Mouse (Mus musculus) frontal cortex, postnatal 25 days (tissue): ENCODE measurements around the gene Arhgef16.

Experiments used
- DNase-seq, 2 experiments: peaks; one replicate each; pipeline ENCODE4 v3.0.0; 2022; ENCODE audit warnings: low spot score in 2 of 2

The Arhgef16 gene

DNA sequence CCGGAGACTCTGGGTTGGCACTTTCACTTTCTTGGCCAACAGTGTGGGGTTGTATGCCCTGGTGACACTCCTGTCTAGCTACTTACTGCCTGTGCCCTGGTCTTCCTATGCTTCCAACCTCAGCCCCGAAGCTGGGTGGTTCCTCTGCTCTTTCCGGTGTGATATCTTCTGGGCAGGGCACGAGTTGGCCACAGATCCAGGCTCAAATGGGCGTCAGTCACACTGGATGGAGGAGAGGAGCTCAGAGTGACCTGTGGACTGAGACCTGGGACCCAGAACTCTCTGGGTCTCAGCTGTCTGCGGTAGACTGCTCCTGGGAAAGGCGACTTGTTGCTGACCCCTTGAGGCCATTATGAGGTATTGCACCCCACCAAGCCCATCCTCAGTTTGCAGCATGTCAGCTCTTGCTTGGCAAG is at the start of gene Arhgef16:
Gene Arhgef16 (minus strand): TSS at position 211 of the 416 bp plus-strand sequence.
- DNase-seq = peak in 1 of 2 experiments; percentile 21

DNA sequence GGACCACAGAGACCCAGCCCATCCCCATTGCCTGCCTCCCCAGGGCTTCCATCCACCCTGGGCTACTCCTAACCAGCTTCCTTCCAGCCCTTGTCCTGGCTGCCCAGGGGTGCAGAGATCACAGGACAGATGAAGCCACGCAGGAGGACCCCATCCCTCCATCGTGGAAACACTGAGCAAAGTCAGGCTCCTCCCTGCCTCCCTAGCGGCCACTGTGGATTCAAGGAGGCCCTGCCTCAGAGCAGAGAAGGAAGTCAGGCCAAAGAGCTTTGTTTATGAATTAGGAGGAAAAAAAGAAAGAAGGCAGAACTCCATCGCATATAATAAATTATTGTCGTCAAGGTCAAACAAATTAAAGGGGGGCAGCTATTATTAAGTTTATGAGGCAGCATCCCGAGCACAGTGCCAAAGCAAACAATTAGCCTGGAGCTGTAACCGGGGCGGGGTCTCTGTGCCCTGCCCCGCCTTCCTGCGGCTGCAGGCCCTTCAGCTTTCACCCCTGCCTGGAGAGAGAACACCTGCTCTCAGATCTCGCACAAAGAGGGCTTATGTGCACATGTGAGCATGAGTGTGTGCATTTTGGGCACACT is 46.8 kb upstream of the Arhgef16 start:
- DNase-seq = no peak

DNA sequence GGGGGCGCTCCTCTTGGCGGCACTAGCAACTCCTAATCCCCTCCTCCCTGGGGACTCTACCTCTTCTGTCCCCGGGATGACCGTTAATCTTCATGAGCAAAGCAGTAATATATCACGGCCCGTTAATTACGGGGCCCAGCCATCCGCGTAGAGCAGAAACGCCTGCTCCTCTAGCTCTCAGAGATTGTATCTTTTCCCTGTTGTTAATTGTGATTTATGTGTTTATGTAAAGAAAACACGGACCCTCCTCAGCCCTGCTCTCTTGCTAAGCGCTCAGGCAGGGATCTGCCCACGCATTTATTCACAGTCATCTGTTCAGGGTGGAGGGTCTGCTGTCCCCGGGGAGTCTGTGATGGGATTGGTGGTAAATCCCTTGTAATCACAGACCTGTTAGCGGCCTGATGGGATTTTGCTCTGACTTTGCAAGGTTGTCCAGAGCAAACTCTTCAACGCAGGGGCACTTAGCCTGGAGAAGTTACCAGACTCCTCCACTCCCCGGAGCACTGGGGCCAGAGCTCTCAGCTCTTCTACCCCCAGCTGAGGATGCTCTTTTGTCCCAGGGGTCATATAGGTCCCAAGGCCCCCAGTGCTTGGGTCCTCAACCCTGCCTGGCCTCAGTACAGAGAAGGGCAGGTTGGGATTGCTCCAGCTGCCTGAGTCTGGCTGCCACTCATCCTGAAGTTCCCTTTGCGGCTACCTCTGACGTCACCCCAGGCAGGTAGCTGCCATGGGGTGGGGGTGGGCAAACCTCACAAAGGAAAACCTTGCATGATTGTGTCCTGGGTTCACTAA is 45.5 kb upstream of the Arhgef16 start:
- DNase-seq = no peak

DNA sequence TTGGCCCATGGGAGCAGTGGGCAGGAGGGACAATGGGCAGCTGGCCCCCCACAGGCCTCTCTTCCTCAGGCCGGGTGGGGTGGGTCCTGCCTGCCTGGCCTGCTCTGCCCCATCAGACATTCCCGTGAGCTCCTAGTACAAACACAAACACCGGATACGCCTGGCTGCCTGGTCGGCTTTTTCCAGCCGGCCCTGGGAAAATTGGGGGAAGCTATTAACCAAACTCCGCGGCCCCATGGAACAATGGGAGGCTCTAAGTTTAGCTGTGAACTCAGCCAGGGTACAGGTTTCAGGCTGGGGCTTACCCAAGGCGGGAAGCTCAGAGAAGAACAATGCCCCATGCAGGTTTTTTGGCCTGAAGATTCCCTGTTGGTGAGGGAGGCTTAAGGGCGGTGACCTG is 35.2 kb upstream of the Arhgef16 start:
- DNase-seq = no peak

DNA sequence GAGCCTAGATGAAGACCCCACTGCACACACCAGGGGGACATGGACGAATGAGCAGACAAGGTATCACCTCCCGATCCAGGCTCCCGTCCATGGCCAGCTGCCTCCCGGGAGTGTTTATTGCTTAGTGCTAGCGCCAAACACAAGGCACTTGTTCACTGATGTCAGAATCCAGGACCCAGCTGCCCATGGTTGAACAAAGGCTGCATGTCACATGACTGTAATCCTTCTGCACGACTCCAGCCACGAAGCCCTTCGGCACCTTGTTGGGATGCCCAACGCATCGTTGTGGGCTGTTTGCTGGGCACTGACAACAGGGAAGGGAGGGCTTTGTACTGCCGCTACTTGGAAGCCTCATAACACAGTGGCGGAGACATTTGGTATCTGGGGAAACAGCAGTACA is 34.3 kb upstream of the Arhgef16 start, which contains the start of gene B230104I21Rik:
Gene B230104I21Rik (plus strand): TSS at position 367 of the 400 bp plus-strand sequence.
- DNase-seq = peak in 1 of 2 experiments; percentile 26

DNA sequence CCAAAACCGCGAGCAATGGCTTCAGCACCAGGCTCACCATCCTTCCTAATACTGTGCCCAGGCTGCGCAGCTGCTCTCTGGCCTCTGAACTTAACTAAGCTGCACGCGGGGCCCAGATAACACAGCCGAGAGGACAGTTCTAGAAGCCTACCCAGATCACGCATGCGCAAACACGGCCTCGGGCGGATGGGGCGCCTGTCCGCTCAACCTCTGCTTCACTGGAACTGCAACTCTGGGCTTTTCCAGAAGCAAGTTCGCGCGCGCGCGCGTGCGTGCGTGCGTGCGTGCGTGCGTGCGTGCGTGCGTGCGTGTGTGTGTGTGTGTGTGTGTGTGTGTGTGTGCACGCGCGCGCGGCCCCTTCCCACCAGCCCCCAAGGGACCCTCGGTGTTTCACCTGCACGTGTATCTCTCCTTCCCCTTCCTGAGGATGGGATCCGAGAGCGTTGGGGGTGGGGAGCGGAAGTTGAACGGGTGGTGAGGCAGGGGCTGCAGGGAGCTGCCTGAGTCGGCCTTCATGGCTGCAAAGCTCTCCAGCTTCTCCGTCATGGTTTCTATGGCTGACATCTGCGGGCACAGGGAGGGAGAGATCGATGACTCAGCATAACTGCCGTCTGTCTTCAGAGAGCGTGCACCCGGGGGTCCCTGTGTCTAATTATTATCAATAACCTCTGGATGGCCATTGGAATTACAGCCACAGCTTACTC is 33.4 kb upstream of the Arhgef16 start:
- DNase-seq = no peak

DNA sequence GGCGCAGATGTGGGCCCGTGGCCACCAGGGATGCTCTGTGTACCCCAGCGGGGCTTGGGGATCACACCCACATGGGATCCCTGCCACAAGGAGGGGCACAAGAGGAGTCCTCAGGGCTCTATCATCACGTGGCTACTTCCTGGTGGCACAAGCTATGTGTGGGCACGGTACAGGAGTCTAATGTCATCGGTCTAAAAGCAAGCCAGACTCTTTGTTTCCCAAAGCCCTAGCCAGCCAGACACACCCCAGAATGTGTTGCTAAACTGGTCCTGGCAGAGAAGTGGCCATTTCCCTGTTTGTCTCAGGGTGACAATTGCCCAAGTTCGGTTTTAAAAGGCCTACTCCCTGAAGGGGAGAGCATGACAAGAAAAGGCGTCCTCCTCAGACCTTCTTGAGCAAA is 31.8 kb upstream of the Arhgef16 start:
- no peak for DNase-seq

DNA sequence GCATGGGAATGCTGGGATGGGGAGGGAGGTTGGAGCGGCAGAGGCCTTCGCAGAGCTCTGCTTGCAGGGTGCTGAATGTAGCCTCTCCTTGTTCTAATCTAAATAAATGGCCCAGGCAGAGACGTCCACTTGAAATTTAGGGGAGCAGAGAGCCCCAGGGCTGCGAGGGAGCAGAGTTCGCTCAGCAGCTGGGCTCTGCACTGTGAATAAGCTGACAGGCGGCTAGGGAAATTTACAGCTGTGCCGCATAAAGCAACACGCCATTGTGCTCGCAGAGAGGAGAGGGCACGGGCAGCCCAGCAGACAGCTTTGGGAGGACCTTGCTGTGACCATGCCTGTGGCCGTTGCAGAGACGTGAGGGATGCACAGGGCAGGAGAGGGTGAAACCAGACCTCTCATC is 29.8 kb upstream of the Arhgef16 start:
- no peak for DNase-seq

DNA sequence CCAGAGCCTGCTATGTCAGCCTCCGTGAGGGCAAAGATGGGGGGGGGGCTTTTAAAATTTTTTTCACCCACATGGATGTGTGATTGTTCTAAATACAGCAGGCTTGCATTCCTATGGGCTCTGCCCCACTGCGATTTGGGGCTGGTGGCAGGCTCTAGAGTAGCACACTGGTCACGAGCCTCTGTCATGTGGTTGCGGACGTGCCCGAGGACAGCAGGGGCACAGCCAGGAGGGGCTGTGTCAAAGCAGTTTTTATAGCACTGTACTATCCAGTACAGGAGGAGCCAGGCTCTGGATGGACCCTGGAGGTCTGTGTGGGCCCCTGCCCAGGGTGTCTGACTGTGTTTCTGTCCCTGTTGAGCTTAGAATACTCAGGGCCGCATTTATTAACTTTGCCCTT is 28.5 kb upstream of the Arhgef16 start:
- DNase-seq = no peak

DNA sequence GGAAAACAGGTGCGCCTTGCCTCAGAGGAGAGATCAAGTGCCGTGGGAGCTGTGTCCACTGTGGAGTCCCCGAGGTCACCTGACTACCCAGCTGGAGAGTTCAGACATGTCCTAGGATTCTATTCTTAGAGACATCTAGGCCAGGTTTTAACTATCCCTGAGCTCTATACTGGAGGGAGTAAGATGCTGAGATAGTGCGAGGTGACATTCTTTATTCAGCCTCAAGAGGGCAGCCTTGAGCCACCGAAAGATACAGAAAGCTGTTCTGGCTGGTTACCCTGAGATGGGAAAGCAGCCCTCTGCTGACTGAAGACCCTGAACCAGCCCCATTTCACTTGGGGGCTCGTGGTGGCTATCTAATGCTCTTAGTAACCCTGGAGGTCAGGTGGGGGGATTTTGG is 27.4 kb upstream of the Arhgef16 start:
- DNase-seq = peak; percentile 75 to 79

DNA sequence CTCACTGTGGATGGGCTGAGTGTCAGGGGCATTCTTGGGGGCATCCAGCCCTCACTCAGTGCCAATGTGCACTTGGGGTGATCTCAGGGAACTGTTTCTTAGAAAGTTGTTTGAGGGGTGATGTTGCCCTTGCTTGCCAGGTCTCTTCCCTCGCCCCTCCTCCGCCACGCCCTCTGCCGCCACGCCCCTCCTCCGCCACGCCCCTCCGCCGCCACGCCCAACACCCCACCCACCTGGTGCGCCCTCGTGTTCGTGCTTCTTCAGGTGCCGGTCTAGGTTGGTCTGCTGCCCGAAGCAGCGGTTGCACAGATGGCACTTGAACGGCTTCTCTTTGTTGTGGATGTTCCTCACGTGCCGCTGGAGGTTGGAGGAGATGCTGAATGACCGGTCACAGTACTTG is 27.0 kb upstream of the Arhgef16 start:
- no peak for DNase-seq

DNA sequence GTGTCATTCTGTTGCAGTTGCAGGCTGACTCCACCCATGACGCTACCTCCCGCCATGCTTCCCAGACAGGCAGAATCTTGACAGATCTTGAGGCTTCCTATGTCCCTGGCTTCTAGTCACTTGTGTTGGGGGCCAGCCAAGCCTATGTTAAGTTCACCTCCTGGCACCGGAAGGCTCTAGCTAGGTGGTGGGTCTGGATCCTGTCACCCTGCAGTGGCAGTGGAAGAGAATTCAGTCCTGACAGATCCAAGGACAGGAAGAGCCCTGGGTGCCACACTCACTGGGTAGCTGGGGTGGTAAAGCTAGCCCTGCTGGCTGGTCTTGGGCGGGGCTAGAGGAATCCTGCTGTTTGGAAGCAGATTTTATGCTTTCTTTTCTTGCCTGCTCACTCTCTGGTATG is 23.9 kb upstream of the Arhgef16 start:
- no peak for DNase-seq

DNA sequence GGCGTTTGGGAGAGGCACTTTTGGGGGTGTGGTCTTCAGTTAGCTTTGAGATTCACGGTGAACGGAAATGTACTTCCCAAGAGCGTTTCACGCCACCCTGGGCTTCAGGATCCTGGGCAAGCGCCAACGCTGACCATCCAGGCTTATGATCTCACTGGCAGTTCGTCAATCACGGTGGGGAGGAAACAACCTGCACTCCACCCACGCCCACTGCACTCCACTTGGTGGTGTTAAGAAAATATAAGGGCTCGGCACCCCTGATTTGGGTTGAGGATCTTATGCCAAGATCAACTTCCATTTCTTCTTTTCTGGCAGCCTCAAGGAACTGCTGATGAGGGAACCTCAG is 12.1 kb upstream of the Arhgef16 start:
- DNase-seq = no peak

DNA sequence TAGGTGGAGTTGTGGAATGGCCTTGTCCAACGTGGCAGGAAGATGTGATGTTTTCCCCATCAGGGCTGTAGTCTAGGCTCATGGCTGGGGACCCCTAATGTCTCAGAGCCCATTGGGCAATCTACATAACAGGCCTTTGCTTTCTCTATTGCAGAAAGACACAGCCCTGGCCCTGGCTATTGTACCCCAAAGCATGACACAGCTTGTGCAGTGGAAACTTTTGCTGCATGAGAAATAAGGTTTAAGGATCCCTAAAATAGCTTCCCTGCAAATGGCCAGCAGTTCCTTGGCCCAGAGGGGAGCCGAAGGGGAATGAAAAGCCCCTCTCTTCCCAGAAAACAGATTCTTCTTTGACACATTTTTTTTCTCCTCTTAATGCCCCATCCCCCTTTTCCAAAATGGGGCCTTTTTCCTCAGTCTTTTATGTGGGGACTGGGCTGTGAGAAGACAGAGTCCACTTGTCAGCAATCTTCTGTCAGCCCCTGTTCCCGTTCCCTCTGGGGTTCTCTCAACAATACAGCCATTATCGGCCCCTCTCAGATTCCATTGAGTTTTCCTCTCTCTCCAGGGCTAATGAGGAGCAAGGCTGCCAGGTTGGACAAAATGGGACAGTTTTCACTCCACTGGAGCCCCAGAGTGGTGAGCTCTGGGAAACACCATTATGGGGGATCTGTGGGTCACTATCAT is 11.6 kb upstream of the Arhgef16 start:
- no peak for DNase-seq

DNA sequence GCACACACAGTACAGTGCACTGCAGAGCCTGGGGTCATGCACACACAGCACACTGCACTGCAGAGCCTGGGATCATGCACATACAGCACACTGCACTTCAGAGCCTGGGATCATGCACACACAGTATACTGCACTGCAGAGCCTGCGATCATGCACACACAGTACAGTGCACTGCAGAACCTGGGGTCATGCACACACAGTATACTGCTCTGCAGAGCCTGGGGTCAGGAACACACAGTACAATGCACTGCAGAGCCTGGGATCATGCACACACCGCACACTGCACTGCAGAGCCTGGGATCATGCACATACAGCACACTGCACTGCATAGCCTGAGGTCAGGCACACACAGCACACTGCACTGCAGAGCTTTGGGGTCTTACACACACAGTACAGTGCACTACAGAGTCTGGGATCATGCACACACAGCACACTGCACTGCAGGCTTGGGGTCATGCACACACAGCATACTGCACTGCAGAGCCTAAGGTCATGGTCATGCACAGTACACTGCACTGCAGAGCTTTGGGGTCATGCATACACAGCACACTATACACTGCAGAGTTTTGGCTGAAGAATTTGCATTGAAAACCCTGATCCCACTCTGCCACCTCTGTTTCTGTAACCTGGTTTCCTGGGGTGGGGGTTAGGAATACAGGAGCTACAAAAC is 10.8 kb upstream of the Arhgef16 start:
- DNase-seq = no peak

DNA sequence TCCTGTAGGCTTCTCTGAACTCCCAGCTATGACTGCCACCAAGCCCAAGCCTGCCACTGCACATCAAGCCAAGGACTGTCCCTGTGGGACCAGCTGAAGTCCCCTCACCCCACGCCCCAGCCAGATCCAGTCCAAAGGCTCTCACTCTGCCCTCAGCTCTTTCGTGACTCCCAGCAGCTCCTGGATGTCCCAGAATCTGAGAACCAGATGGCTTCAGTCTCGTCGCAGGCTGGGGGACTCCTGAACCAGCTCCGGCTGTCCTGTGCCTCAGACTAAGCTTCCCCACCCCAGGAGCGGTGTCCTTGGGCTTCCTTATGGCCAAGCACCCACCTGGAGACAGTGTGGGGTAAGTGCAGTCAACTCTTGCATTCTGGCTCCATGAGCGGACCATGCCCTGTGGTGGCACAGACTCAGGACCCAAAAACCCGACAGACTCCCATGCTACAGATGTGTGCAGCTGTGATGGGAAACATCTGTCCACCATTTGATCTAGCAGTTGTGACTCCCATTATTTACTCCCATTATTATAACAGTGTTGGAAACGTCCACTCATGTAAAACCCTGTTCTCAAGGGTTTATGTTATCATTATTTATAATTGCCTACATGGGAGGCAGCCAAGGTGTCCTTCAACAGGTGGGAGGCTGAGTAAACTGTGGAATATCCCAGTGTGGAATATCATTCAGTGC is 9.2 kb upstream of the Arhgef16 start:
- no peak for DNase-seq

DNA sequence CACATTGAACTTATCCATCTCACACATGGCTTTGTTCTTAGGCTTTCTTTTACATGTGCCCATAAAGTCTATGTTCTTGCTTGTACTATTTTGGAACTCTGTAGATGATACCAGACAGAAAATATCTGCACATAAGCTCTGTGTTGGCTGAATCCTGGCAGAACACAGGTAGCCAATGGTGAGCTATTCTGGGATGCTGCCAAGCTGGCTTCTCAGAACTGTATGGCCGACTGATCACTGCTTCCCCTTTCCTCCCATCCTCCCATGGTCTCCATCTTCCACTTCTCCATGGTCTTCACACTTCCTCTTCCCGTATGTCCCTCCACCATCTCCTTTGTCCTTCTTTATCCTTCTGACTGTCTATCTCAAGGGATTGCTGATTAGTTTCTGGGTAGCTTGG is 7.7 kb upstream of the Arhgef16 start:
- no peak for DNase-seq

DNA sequence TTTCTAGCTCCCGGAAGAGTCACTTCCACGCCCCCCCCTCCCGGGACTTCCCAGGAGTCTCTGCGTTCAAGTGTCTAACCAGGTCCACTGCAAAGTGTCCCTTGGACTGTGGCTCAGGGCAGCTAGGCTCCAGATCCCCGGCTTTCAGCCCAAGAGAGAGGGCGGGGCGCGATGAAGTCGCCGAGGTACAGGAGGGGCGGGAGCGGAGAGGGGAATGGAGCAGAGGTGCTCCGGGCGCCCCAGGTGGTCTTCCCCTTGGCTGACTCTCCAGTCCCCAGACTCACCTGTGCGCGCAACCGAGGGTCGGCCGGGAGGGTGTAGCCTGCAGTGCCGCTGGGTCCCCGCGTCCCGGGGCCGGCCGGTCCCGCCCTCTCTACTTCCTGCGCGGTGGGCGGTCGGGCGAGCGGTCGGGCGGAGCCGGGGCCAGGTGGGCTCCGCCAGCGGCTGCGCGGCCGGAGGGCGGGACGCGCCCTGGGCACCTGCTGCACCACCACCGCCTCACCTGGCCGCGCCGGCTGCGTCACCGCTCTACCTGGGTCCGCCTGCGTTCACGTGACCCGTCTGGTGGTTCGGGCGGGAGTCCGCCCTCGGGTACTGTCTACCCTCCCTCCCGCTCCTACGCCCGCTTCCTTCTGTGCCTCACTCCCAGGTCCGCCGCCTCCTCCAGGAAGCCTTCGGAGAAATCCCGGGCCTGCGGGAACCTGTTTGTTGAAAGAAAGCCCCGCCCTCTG is 1.8 kb downstream of the Arhgef16 start:
- no peak for DNase-seq

DNA sequence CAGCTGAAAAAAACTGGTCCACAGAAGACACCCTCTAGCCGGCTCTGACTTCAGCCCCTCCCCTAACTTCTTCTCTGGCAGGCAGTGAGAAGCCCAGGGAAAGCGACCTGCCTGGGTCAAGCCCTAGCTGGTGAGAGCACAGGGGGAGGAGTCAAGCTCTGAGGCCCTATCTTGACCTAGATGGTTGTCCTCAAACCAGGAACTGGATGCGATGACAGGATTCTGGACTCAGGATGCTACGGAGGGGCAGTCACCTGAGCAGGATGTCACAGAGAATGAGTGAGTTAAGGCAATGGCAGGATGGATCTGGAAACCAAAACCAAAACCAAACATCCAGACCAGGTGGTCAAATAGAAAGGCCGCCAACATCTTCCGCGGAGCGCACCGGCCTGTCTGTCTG is 3.7 kb downstream of the Arhgef16 start:
- DNase-seq = no peak

DNA sequence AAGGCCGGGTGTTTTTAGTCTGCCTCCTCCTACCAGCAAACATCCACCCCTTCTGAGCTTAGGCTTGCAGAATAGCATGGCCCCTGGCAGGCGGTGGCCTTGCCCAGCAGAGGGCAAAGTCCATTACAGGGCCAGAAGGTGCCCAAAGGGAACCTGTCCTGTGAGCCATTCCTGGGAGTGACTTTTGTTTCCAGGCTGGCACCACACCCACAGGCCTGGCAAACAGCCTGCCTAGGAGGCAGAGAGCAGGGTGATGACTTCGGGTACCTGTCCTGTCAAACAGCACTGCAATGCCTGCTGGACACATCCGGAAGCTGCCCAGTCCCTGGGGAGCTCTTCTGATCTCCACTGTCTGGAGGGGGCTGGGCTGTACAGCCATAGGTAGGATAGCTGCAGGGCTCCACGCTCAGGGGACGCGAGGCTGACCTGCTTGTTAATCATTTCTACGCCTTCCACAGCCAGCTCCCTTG is 7.2 kb downstream of the Arhgef16 start:
- DNase-seq = no peak
